Mouse (Mus musculus) kidney, adult 2 months (tissue): ENCODE measurements around the gene Pcbp2. TPM values are rescaled to one million over a fixed set of nuclear protein-coding genes. Genes with fewer than 3 reads are reported as not detected.
A peak's percentile ranks its signal among the peaks of the same experiment; 100 is the strongest.

Experiments used
- DNase-seq: peaks from one replicate; pipeline ENCODE4 v3.0.0; 2021
- H3K27ac ChIP-seq: fragments of 200-500 bp; 2 replicates; pipeline ENCODE4 v1.5.1; 2012; ENCODE audit warnings: low read depth, low read length, control low read depth, inconsistent platforms; ENCODE audit not compliant: insufficient read depth
- H3K27me3 ChIP-seq: fragments of 200-500 bp; replicated peaks from 2 replicates; pipeline ENCODE4 v1.6.1; 2012; ENCODE audit warnings: mild to moderate bottlenecking, moderate library complexity, low read length, inconsistent platforms; ENCODE audit not compliant: control insufficient read depth, insufficient read depth
- H3K36me3 ChIP-seq: fragments of 200-500 bp; 2 replicates; pipeline ENCODE4 v1.6.1; 2012; ENCODE audit warnings: mild to moderate bottlenecking, moderate library complexity, low read length, inconsistent platforms; ENCODE audit not compliant: control insufficient read depth, insufficient read depth
- H3K4me1 ChIP-seq: fragments of 200-500 bp; 2 replicates; pipeline ENCODE4 v1.6.1; 2011; ENCODE audit warnings: low read length; ENCODE audit not compliant: control insufficient read depth, insufficient read depth
- H3K4me3 ChIP-seq: fragments of 200-500 bp; 2 replicates; pipeline ENCODE4 v1.5.1; 2011; ENCODE audit warnings: mild to moderate bottlenecking, low read depth, low read length, control low read depth; ENCODE audit not compliant: insufficient read depth
- CTCF ChIP-seq: fragments of 200-500 bp; conservative IDR thresholded peaks from 2 replicates; pipeline ENCODE4 v1.5.1; 2011; ENCODE audit warnings: low read depth, mild to moderate bottlenecking, control low read depth, low read length, moderate library complexity, mixed read lengths; ENCODE audit not compliant: insufficient read depth, insufficient read length
- POLR2A ChIP-seq: fragments of 200-500 bp; IDR thresholded peaks from one replicate; pipeline ENCODE4 v1.6.1; 2011; ENCODE audit warnings: low read depth, low read length, control low read depth
- WGBS: fragments of 180-500 bp; shearing (Covaris S2); methylation state at CpG from one replicate; pipeline ENCODE4 v1.1.7; 2018; 5-methylcytosine and 5-hydroxymethylcytosine counted together
- polyA plus RNA-seq: library from polyadenylated mRNA; depleted of rRNA; stranded (reverse); fragments of >200 nt; gene quantifications from 2 replicates; pipeline ENCODE4 v1.2.3, GENCODE M21; 2012

Gene Pcbp2
- polyA plus RNA-seq, 1 experiment, result 616 TPM

DNA sequence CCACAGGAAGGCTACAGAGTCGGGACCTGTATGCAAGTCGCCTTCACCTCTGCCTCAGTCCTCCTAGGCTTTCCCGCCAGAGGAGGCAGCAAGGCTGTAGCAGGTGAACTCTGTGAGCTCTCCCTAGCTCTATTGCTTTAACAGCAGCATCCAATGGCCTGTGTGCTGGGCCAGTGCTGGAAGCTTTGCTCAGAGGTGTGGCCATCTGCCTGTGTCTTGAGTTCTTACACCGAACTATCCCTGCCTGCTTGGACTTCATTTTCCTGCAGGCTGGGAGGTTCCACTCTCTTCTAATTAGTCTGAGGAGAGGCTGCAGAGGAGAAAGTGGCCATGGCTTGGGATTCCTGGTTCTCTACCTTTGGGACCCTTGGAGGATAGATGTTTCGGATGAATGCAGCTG is 41.7 kb downstream of the Pcbp2 start:
- Histone ChIP-seq H3K4me1 (peaks cover 3% of the 10 kb centered on the region; the same call in 1 of the 2 replicates), H3K4me3 (no peak overlapping the region), H3K27me3 (no peaks in the 10 kb centered on the region), H3K36me3 (no peaks in the 10 kb centered on the region), H3K27ac (no peak overlapping the region)
- no peak for DNase-seq
- 59% methylated on average over 5 of the region's 5 CpGs for WGBS
- TF ChIP-seq CTCF (no peak), POLR2A (no peak)

DNA sequence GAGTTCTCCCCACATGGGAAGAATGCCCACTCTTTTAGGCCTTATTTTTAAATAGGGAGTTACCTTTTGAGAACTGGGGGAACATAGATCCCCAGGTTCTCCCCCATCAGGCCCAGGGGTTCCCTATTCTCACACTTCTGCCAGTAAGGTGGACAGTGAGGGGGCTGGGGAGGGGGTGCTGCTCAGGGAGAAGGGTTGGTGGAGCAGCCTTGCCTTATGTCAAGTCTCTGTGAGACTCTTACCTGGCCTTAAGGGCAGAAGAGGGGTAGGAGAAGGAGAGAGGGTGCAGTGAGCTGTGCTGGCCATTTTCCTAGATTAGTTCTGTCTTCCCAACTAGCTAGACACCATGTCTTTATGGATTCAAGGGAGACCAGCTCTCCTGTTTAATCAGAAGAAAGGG is 42.1 kb downstream of the Pcbp2 start:
- Histone ChIP-seq H3K4me3 (no peak overlapping the region), H3K36me3 (no peaks in the 10 kb centered on the region), H3K4me1 (peaks cover 3% of the 10 kb centered on the region; the same call in 1 of the 2 replicates), H3K27ac (no peak overlapping the region), H3K27me3 (no peaks in the 10 kb centered on the region)
- no peak for TF ChIP-seq POLR2A
- no peak for TF ChIP-seq CTCF
- no peak for DNase-seq

DNA sequence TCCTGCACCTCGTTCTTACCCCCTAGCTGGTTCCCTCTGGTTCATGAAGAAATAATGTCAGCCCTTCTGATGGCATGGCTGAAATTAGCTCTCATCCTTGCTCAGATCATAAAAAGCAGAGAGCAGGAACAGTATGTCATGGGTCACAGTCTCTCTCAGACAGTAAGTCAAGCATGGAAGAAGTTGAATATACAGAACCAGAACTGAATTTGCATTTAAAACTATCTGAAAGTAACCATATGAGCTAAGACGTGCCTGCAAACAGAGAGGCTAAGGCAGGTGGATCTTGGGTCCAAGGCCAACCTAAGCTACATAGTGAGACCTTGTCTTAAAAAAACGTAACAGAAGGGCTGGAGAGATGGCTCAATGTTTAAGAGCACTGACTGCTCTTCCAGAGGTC is 42.7 kb downstream of the Pcbp2 start:
- DNase-seq, result no peak
- 78% methylated on average over 3 of the region's 3 CpGs for WGBS
- no peak overlapping the region for H3K4me3 ChIP-seq
- H3K36me3 ChIP-seq, result no peaks in the 10 kb centered on the region
- H3K4me1 ChIP-seq, result peaks cover 3% of the 10 kb centered on the region; the same call in 1 of the 2 replicates
- no peak overlapping the region for H3K27ac ChIP-seq
- TF ChIP-seq POLR2A (no peak), CTCF (no peak)
- no peaks in the 10 kb centered on the region for H3K27me3 ChIP-seq

DNA sequence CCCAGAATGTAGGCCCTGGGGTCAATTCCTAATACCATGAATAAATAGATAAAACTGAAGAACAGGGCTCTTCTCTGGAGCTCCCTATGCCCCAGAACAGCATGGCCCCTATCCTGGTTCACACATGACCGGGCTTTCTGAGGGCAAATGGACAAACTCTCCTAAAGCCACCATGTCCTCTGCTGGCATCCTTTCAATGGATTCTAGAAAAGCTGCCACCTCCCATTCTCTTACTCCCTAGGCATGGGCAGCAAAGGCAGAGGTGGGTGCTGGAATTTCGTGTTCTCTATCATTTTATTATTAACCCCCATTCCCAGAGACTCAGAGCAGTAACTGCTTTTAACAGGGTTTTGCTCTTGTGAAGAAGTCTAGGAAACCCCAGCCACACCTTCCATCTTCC is 44.9 kb downstream of the Pcbp2 start:
- Histone ChIP-seq H3K4me3 (no peak overlapping the region), H3K27me3 (no peaks in the 10 kb centered on the region), H3K36me3 (no peaks in the 10 kb centered on the region), H3K4me1 (peaks cover 6% of the 10 kb centered on the region; the same call in 1 of the 2 replicates), H3K27ac (no peak overlapping the region)
- 82% methylated on average over 2 of the region's 2 CpGs for WGBS
- TF ChIP-seq CTCF (no peak), POLR2A (no peak)
- no peak for DNase-seq

DNA sequence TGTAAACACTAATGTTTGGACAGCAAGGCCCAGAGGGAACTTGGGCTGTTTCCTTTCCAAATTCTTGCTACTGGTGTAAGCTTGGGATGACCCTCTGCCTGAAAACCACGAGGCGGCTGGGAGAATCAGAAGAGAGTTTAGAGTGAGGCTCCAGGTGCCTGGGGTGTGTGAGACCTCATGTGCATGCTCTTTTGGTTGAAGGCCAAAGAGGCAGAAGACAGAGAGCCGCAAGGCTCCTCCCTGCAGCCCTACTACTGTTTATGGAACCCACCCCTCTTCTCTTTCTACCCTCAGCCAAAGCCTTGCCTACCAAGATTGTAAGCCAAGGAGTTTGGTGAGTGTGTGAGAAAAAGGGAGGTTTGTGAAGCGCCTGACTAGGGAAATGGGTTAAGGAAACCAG is 45.5 kb downstream of the Pcbp2 start:
- 58% methylated on average over 4 of the region's 4 CpGs for WGBS

DNA sequence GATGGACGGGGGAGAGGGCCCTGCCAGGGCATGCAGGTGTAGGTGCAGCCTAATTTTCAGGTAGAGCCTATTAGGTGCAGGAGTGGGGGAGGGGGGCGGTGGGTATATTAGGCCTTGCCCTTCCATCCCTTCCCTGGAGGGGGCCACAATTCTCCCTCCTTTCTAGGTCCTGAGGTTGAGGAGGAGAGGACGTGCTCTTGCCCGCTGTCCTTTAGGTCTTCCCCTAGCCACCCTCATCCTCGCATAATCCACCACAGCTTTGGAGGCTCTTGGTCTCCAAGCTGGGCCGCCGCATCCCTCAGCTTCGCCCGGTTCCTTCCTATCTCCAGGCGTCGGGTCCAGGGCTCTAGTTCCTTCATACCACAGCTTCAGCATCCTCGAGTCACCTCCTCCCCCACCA is 46.0 kb downstream of the Pcbp2 start:
- Histone ChIP-seq H3K4me1 (peaks cover 3% of the 10 kb centered on the region; the same call in 1 of the 2 replicates), H3K36me3 (no peaks in the 10 kb centered on the region), H3K4me3 (peak overlapping the region; percentile 65), H3K27ac (no peak overlapping the region), H3K27me3 (no peaks in the 10 kb centered on the region)
- 4% methylated on average over 12 of the region's 12 CpGs for WGBS
- DNase-seq, result no peak
- TF ChIP-seq POLR2A (no peak), CTCF (no peak)

More for the DNA sequence above, 45.5 kb downstream of the Pcbp2 start:
- no peak overlapping the region for H3K4me3 ChIP-seq
- H3K36me3 ChIP-seq, result no peaks in the 10 kb centered on the region
- no peak for TF ChIP-seq POLR2A
- TF ChIP-seq CTCF, result no peak
- peaks cover 5% of the 10 kb centered on the region; the same call in 1 of the 2 replicates for H3K4me1 ChIP-seq
- H3K27ac ChIP-seq, result no peak overlapping the region
- no peak for DNase-seq
- no peaks in the 10 kb centered on the region for H3K27me3 ChIP-seq

DNA sequence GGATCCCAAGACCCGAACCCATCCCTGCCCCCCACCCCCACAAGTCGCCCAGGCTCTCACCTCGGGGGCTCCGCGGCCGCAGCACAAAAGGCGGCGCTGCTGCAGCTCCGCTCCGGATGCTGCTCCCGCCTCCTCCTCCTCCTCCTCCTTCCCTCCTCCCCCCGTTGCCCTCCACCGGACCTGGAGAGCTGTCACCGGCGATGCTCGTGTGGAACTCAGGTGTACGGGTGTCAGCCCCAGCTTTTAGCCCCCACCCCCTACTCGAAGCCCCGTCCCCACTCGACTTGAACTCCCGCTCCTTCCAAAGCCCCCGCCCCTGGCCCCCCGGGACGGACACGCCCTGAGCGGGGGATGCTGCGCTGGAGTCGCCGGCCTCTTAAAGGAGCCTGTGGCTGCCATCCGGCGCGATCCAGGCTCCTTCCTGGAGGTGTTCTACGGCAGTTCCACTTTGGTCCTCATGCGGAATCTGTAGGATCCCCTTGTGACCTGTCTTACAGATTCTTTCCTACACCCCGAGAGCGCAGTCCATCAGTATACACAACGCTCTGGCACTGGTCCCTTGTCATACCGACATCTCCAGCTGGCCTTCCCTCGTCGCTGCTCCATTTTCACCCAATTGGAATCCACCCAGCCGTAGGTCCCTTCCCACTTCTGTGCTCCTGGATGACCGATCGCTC is 46.5 kb downstream of the Pcbp2 start, which contains the start of gene Map3k12:
TSS of gene Map3k12 (minus strand) at position 337 of the 677 bp plus-strand sequence.
- Histone ChIP-seq H3K36me3 (no peaks in the 10 kb centered on the region), H3K27me3 (no peaks in the 10 kb centered on the region), H3K27ac (peak within 1 kb of the TSS; percentile 68), H3K4me3 (peak within 1 kb of the TSS; percentile 65), H3K4me1 (peaks cover 3% of the 10 kb centered on the region; the same call in 1 of the 2 replicates)
- DNase-seq, result peak; percentile 71
- no peak for TF ChIP-seq POLR2A
- TF ChIP-seq CTCF, result no peak
- WGBS, result under 1% methylated on average over 41 of the region's 43 CpGs
